Mouse (Mus musculus): ENCODE measurements around the gene Rabl2. TPM values are rescaled to one million over a fixed set of nuclear protein-coding genes. Genes with fewer than 3 reads are reported as not detected.

The Rabl2 gene
- total RNA-seq, 2 experiments from 2014 or later, result 5.0 to 7.5 TPM

DNA sequence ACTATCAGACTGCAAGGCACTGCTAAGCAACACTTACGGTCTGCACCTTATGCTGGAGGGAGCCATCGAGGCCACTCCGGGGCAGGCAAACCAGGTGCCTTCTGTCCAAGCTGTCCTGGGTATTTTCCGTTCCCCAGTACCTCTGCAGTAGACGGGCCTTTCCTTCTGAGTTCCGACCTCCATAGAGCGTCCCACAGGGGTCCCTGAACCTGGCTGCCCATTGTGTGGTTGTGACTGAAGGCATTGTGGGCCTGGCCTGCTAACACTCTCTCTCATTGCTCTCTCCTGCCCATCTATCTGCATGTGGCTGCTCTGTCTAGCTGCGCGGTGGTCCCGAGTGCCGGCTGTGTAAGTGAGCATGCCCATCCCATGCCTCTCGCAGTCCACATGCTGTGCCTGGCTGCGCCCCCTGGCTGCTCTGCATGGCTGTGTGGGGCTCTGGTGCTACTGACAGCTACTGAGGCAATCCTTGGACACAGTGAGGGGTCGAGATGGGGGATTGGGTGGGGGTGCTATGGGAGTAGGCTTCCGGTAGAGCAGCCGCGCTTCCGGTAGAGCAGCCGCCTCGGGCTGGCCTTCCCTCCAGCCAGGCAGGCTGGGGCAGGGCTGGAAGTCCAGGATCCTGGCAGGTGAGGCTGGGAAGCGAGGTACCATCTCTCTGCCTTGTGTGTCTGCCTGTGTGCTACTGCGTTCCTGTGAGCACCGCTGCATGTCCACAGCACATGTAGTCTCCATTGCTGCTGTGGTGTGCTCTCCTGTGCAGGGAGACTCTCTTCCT, 35.1 kb downstream of the Rabl2 start:
- no peak for DNase-seq
- intact Hi-C loops (cut with DNase I), result no loop called here

DNA sequence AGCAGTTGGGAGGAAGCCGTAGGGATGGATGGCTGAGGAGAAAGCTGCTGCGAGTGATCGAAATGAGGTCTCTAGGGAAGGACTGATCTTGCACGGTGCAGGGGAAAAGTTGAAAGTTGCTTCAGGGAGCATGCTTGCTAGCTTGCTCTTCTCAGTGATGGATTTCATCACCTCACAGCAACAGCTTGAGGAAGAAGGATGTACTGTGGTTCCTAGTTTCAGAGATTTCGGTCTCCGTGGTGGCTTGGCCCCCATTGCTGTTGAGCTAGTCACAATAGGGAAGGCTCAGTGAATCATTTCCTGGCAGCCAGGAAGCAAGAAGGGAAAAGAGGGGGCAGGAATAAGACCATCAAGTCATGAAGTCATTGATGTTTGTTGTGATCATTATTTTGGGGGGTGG, 36.1 kb downstream of the Rabl2 start:
- intact Hi-C loops (cut with DNase I), result no loop called here
- DNase-seq, result no peak

DNA sequence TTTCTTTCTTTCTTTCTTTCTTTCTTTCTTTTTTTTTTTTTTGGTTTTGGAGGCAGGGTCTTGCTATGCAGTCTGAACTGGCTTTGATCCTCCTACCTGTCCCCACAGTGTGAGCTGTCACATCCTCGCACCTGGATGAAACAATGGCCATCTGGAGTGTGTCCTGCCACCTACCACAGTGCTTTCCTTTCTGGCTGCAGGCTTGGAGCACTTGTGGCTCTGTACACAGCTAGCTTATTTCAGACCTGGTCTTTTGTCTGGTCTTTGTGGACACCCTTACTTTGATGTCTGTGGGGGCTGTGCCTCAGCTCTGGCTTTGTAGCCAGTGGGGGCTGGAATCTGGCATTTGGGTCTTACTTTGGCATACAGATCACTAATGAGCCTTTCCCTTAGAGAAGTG, 40.0 kb downstream of the Rabl2 start:
- intact Hi-C loops (cut with DNase I), result no loop called here
- no peak for DNase-seq

DNA sequence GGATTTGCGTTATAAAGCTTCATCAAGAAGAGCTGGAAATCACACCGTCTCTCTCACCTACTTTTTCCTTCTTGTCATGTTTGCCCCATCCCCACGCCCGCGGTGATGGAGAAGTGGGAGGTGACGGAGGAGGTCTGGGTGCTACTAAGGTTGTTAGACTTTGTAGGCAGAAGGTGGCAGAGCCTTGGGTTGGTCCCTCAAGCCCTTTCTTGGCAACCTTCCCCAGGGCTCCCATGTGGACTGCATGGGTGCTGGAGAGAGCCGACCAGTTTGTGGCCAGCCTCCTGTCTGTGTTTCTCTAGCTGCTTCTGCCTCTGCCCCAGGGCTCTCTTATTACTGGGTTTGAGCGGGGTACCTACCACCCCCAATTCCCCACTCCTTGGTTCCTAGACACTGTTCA, 41.2 kb downstream of the Rabl2 start:
- intact Hi-C loops (cut with DNase I), result no loop called here
- no peak for DNase-seq

DNA sequence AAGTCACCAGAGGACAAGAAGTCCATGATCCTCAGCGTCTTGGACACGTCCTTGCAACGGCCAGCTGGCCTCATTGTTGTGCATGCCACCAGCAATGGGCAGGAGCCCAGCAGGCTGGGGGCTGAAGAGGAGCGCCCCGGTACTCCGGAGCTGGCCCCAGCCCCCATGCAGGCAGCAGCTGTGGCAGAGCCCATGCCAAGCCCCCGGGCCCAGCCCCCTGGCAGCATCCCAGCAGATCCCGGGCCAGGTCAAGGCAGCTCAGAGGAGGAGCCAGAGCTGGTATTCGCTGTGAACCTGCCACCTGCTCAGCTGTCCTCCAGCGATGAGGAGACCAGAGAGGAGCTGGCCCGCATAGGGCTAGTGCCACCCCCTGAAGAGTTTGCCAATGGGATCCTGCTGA, 42.9 kb downstream of the Rabl2 start:
- peak in 1 of 2 experiments; percentile 31 for DNase-seq
- intact Hi-C loops (cut with DNase I), result no loop called here

DNA sequence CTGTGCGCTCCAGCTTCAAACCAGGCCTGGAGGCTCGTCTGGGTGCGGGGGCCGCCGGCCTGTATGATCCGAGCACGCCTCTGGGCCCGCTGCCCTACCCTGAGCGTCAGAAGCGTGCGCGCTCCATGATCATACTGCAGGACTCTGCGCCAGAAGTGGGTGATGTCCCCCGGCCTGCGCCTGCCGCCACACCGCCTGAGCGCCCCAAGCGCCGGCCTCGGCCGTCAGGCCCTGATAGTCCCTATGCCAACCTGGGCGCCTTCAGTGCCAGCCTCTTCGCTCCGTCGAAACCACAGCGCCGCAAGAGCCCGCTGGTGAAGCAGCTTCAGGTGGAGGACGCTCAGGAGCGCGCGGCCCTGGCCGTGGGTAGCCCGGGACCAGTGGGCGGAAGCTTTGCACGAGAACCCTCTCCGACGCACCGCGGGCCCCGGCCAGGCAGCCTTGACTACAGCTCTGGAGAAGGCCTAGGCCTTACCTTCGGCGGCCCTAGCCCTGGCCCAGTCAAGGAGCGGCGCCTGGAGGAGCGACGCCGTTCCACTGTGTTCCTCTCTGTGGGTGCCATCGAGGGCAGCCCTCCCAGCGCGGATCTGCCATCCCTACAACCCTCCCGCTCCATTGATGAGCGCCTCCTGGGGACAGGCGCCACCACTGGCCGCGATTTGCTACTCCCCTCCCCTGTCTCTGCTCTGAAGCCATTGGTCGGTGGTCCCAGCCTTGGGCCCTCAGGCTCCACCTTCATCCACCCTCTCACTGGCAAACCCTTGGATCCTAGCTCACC, 43.7 kb downstream of the Rabl2 start:
- intact Hi-C loops (cut with DNase I), result no loop called here
- DNase-seq, result peak in 1 of 2 experiments; percentile 41

DNA sequence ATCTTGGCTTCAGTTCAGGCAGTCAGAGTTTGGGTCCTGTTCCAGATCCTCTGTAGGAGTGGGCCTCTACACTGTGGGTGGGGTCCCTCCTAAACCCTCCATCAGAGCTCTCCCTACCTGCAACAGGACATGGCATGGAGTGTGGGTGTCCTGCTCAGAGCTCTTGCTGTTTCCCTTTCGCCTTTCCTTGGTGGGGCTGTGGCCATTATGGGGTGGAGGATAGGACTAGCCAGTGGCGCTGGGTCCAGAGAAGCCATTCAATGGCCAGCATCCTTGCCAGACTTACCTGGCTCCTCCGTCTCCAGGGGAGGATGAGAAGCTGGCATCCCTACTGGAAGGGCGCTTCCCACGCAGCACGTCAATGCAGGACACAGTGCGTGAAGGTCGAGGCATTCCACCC, 44.4 kb downstream of the Rabl2 start:
- intact Hi-C loops (cut with DNase I), result no loop called here
- no peak for DNase-seq

DNA sequence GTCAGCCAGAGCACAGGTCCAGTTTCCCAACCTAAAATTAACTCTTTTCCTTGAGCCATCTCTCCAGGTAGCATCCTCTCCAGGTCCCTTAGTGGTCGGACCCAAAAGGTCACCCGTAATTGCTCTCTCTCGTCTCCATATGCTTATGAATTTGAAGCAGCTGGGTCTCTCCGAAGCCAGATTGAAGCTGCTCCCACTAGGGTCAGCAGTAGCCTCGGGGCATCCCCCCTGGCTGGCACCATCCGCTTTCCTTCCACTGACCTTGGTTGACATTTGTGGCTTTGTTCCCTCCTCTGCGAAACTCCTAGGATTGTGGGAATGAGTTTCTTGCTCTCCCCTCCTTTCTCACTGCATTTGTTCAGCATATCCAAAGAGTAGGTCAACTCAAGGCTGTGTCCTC, 47.6 kb downstream of the Rabl2 start:
- DNase-seq, result no peak
- intact Hi-C loops (cut with DNase I), result no loop called here

DNA sequence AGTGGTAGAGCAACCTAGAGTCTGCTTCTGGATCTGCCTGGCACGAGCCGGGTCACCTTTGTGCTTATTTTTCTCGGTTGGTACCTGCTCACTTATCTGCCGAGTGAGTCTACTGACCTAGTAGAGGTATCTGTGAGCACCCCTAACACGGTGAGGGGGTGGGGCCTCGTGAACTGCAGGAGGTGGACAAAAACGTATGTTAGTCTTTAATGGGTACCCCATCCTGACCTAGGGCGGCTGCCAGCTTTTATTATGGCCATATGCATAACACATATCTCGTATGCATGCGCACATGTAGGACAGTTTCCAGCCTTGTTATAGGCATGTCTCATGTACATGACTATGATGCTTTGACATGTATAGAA, 57.9 kb downstream of the Rabl2 start:
- no peak for DNase-seq
- intact Hi-C loops (cut with DNase I), result no loop called here

DNA sequence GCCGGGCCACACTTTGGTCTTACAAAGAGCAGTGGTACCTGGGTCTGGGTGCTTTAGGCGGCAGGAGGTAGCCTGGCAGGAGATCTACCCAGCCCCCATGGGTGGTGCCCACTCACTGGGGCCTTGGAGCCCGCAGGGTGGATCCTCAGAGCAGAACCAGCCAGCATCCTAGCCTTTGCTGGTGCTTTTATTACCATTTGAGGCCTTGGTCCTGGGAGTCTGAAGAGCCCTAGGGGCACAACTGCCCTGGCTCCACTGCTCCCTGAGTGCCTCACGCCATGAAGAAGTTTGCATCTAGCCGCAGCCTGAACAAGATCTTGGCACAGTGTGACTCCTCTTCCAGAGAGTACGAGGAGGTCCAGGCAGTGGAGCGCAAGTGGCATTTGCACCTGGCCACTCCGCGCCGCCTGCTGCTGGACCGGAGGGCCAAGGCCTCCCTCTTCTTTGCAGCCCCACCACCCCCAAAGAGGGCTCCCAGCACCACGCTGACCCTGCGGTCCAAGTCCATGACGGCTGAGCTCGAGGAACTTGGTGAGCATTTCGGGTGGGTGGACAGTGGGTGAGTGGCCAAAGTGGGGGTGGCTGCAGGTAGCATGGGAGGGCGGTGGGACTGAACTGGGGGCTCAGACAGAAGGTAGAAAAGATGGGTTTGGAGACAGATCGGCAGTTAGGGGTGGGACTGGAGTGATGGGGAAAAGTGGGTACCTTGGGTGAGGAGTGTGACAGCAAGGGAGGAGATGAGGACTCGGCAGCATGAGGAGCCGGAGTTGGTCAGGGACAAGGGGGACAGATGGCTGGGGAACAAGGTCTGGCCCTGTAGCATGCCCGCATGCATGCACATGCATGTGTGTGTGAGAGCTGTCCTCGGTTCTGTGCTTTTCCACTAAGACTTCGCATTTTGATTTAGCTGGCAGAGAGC, 58.5 kb downstream of the Rabl2 start:
- no peak for DNase-seq
- intact Hi-C loops (cut with DNase I), result no loop called here

Other genes with a start within 250 kb of the Rabl2 start
- gene Lmf2, start 236.3 kb downstream of the Rabl2 start, total RNA-seq (2021), result 10 to 100 TPM; 33.1 to 38.3 TPM
- 10 to 100 TPM; 56.0 to 64.7 TPM for gene Ncaph2, start 236.2 kb downstream of the Rabl2 start, total RNA-seq (2021)
- 10 to 100 TPM; 19.7 to 21.4 TPM for gene Sco2, start 218.1 kb downstream of the Rabl2 start, total RNA-seq (2021)
- gene Tymp, start 214.9 kb downstream of the Rabl2 start, total RNA-seq (2021), result under 1 TPM; 0.20 to 0.74 TPM
- 1 to 10 TPM in 1 of 2 experiments, under 1 TPM in 1; 0.76 to 1.6 TPM for gene Odf3b, start 212.6 kb downstream of the Rabl2 start, total RNA-seq (2021)
- not detected for gene Klhdc7b, start 207.0 kb downstream of the Rabl2 start, total RNA-seq (2021)
- gene Syce3, start 181.4 kb downstream of the Rabl2 start, total RNA-seq (2021), result not detected
- 100 to 1,000 TPM; 596 TPM for gene Cpt1b, start 166.1 kb downstream of the Rabl2 start, total RNA-seq (2021)
- gene C730034F03Rik, start 162.3 kb downstream of the Rabl2 start, total RNA-seq (2021), result 1 to 10 TPM; 1.6 to 2.9 TPM
- gene Gm44502, start 162.2 kb downstream of the Rabl2 start, total RNA-seq (2021), result 10 to 100 TPM; 11.0 to 14.6 TPM
- gene Chkb, start 162.0 kb downstream of the Rabl2 start, total RNA-seq (2021), result 10 to 100 TPM; 50.9 to 59.9 TPM
- gene Mapk8ip2, start 138.0 kb downstream of the Rabl2 start, total RNA-seq (2021), result under 1 TPM; 0.05 to 0.31 TPM
- gene Arsa, start 114.5 kb downstream of the Rabl2 start, total RNA-seq (2021), result 10 to 100 TPM; 13.7 to 15.5 TPM
- gene Shank3, start 92.3 kb downstream of the Rabl2 start, total RNA-seq (2021), result 10 to 100 TPM; 78.7 to 83.9 TPM
- under 1 TPM; 0.15 to 0.53 TPM for gene Acr, start 23.6 kb downstream of the Rabl2 start, total RNA-seq (2021)
- gene Syt10, start 249.9 kb upstream of the Rabl2 start, total RNA-seq (2021), result not detected